Mouse (Mus musculus): ENCODE data around the gene Top2b.
A peak's percentile ranks its signal among the peaks of the same experiment; 100 is the strongest.

The Top2b gene

GRCm38 (mm10) chr14:16364878-16365337 lies at the start of gene Top2b:
Gene Top2b (plus strand): TSS chr14:16365179.
- DNase-seq: peak; percentile 99

- DNase-seq: no peak
These were observed 48.3 kb upstream of the Top2b start for GRCm38 (mm10) chr14:16316715-16317114.

- DNase-seq: no peak
These were observed 45.2 kb upstream of the Top2b start for GRCm38 (mm10) chr14:16319818-16320217.

- DNase-seq: no peak
These were observed 40.6 kb upstream of the Top2b start for GRCm38 (mm10) chr14:16324394-16324793.

- no peak for DNase-seq
These were observed 39.8 kb upstream of the Top2b start for GRCm38 (mm10) chr14:16325208-16325607.

GRCm38 (mm10) chr14:16328531-16328930 lies 36.4 kb upstream of the Top2b start:
- no peak for DNase-seq

GRCm38 (mm10) chr14:16328959-16329480 lies 36.0 kb upstream of the Top2b start:
- no peak for DNase-seq

- no peak for DNase-seq
These were observed 35.2 kb upstream of the Top2b start for GRCm38 (mm10) chr14:16329756-16330155.

GRCm38 (mm10) chr14:16334260-16334659 lies 30.7 kb upstream of the Top2b start:
- DNase-seq: no peak

- DNase-seq: no peak
These were observed 29.1 kb upstream of the Top2b start for GRCm38 (mm10) chr14:16335835-16336417.

- DNase-seq: no peak
These were observed 17.5 kb upstream of the Top2b start for GRCm38 (mm10) chr14:16347505-16347904.

- DNase-seq: no peak
These were observed 5.3 kb upstream of the Top2b start for GRCm38 (mm10) chr14:16359704-16360103.

- peak; percentile 75 for DNase-seq
These were observed 683 bp upstream of the Top2b start for GRCm38 (mm10) chr14:16364161-16364831.

- peak; percentile 80 for DNase-seq
These were observed 589 bp downstream of the Top2b start for GRCm38 (mm10) chr14:16365362-16366173.

GRCm38 (mm10) chr14:16366174-16366889 lies 1.4 kb downstream of the Top2b start:
- DNase-seq: no peak

GRCm38 (mm10) chr14:16366986-16367385 lies 2.0 kb downstream of the Top2b start:
- no peak for DNase-seq

- no peak for DNase-seq
These were observed 7.8 kb downstream of the Top2b start for GRCm38 (mm10) chr14:16372761-16373160.

- DNase-seq: no peak
These were observed 8.2 kb downstream of the Top2b start for GRCm38 (mm10) chr14:16373190-16373589.

GRCm38 (mm10) chr14:16379917-16380570 lies 15.1 kb downstream of the Top2b start:
- DNase-seq: peak; percentile 65

- no peak for DNase-seq
These were observed 19.8 kb downstream of the Top2b start for GRCm38 (mm10) chr14:16384783-16385182.

GRCm38 (mm10) chr14:16405187-16405586 lies 40.2 kb downstream of the Top2b start:
- no peak for DNase-seq

GRCm38 (mm10) chr14:16414163-16414562 lies 49.2 kb downstream of the Top2b start:
- DNase-seq: no peak
